Mouse (Mus musculus): ENCODE data around the gene Prmt1. TPM values are rescaled to one million over a fixed set of nuclear protein-coding genes. Genes with fewer than 3 reads are reported as not detected.

Prmt1 gene
- polyA plus RNA-seq, 1 experiment from 2014 or later, result 595 TPM

Small RNA genes lying within 50 kb of the gene (microRNA-seq; reads per million reads assigned to microRNA genes)
- not detected for gene Mir7054

Other genes starting within 250 kb of the Prmt1 start
- 35.2 and 37.8 TPM in 2 replicates for gene Vrk3, start 238.2 kb downstream of the Prmt1 start, polyA plus RNA-seq (2016; fragmentation: Nextera tagmentation; extraction: Ambion mirVana)
- 1.5 and 2.0 TPM in 2 replicates for gene Zfp473, start 235.5 kb downstream of the Prmt1 start, polyA plus RNA-seq (2016; fragmentation: Nextera tagmentation; extraction: Ambion mirVana)
- gene Nup62, start 170.5 kb downstream of the Prmt1 start, polyA plus RNA-seq (2016; fragmentation: Nextera tagmentation; extraction: Ambion mirVana), result 71.3 and 74.7 TPM in 2 replicates
- gene Il4i1, start 170.2 kb downstream of the Prmt1 start, polyA plus RNA-seq (2016; fragmentation: Nextera tagmentation; extraction: Ambion mirVana), result 1.5 and 1.6 TPM in 2 replicates
- gene Atf5, start 169.9 kb downstream of the Prmt1 start, polyA plus RNA-seq (2016; fragmentation: Nextera tagmentation; extraction: Ambion mirVana), result 4.8 and 5.1 TPM in 2 replicates
- gene Akt1s1, start 137.6 kb downstream of the Prmt1 start, polyA plus RNA-seq (2016; fragmentation: Nextera tagmentation; extraction: Ambion mirVana), result 108 and 116 TPM in 2 replicates
- gene Tbc1d17, start 137.5 kb downstream of the Prmt1 start, polyA plus RNA-seq (2016; fragmentation: Nextera tagmentation; extraction: Ambion mirVana), result 95.4 and 101 TPM in 2 replicates
- 32.3 and 39.3 TPM in 2 replicates for gene Pnkp, start 129.4 kb downstream of the Prmt1 start, polyA plus RNA-seq (2016; fragmentation: Nextera tagmentation; extraction: Ambion mirVana)
- 630 and 637 TPM in 2 replicates for gene Ptov1, start 116.8 kb downstream of the Prmt1 start, polyA plus RNA-seq (2016; fragmentation: Nextera tagmentation; extraction: Ambion mirVana)
- 156 and 158 TPM in 2 replicates for gene Med25, start 93.9 kb downstream of the Prmt1 start, polyA plus RNA-seq (2016; fragmentation: Nextera tagmentation; extraction: Ambion mirVana)
- gene Fuz, start 90.5 kb downstream of the Prmt1 start, polyA plus RNA-seq (2016; fragmentation: Nextera tagmentation; extraction: Ambion mirVana), result 17.7 and 19.1 TPM in 2 replicates
- 97.9 and 100 TPM in 2 replicates for gene Ap2a1, start 57.1 kb downstream of the Prmt1 start, polyA plus RNA-seq (2016; fragmentation: Nextera tagmentation; extraction: Ambion mirVana)
- 0.14 TPM in 1 of 2 replicates, not detected in the other for gene Tsks, start 43.4 kb downstream of the Prmt1 start, polyA plus RNA-seq (2016; fragmentation: Nextera tagmentation; extraction: Ambion mirVana)
- 39.7 and 44.1 TPM in 2 replicates for gene Cpt1c, start 11.7 kb downstream of the Prmt1 start, polyA plus RNA-seq (2016; fragmentation: Nextera tagmentation; extraction: Ambion mirVana)
- 71.0 and 73.4 TPM in 2 replicates for gene Irf3, start 11.1 kb upstream of the Prmt1 start, polyA plus RNA-seq (2016; fragmentation: Nextera tagmentation; extraction: Ambion mirVana)
- 41.1 and 42.9 TPM in 2 replicates for gene Bcl2l12, start 12.1 kb upstream of the Prmt1 start, polyA plus RNA-seq (2016; fragmentation: Nextera tagmentation; extraction: Ambion mirVana)
- gene Scaf1, start 29.8 kb upstream of the Prmt1 start, polyA plus RNA-seq (2016; fragmentation: Nextera tagmentation; extraction: Ambion mirVana), result 47.2 and 47.3 TPM in 2 replicates
- gene Rras, start 31.4 kb upstream of the Prmt1 start, polyA plus RNA-seq (2016; fragmentation: Nextera tagmentation; extraction: Ambion mirVana), result 16.8 and 18.4 TPM in 2 replicates
- gene Prr12, start 66.3 kb upstream of the Prmt1 start, polyA plus RNA-seq (2016; fragmentation: Nextera tagmentation; extraction: Ambion mirVana), result 11.8 and 14.0 TPM in 2 replicates
- 56.5 and 63.0 TPM in 2 replicates for gene Nosip, start 75.9 kb upstream of the Prmt1 start, polyA plus RNA-seq (2016; fragmentation: Nextera tagmentation; extraction: Ambion mirVana)
- gene Prrg2, start 76.1 kb upstream of the Prmt1 start, polyA plus RNA-seq (2016; fragmentation: Nextera tagmentation; extraction: Ambion mirVana), result 15.2 and 17.9 TPM in 2 replicates
- gene Rcn3, start 105.7 kb upstream of the Prmt1 start, polyA plus RNA-seq (2016; fragmentation: Nextera tagmentation; extraction: Ambion mirVana), result 125 and 139 TPM in 2 replicates
- 14.1 and 15.7 TPM in 2 replicates for gene Fcgrt, start 117.3 kb upstream of the Prmt1 start, polyA plus RNA-seq (2016; fragmentation: Nextera tagmentation; extraction: Ambion mirVana)
- 1,089 and 1,117 TPM in 2 replicates for gene Rps11, start 137.9 kb upstream of the Prmt1 start, polyA plus RNA-seq (2016; fragmentation: Nextera tagmentation; extraction: Ambion mirVana)
- 974 and 1,017 TPM in 2 replicates for gene Rpl13a, start 142.2 kb upstream of the Prmt1 start, polyA plus RNA-seq (2016; fragmentation: Nextera tagmentation; extraction: Ambion mirVana)
- gene Gm45713, start 149.7 kb upstream of the Prmt1 start, polyA plus RNA-seq (2016; fragmentation: Nextera tagmentation; extraction: Ambion mirVana), result not detected in 2 replicates
- gene Flt3l, start 149.9 kb upstream of the Prmt1 start, polyA plus RNA-seq (2016; fragmentation: Nextera tagmentation; extraction: Ambion mirVana), result 1.0 and 1.3 TPM in 2 replicates
- gene Pih1d1, start 167.7 kb upstream of the Prmt1 start, polyA plus RNA-seq (2016; fragmentation: Nextera tagmentation; extraction: Ambion mirVana), result 90.2 and 94.0 TPM in 2 replicates
- gene Aldh16a1, start 168.0 kb upstream of the Prmt1 start, polyA plus RNA-seq (2016; fragmentation: Nextera tagmentation; extraction: Ambion mirVana), result 37.8 and 42.4 TPM in 2 replicates
- gene Slc17a7, start 177.4 kb upstream of the Prmt1 start, polyA plus RNA-seq (2016; fragmentation: Nextera tagmentation; extraction: Ambion mirVana), result 2.0 and 2.6 TPM in 2 replicates
- gene Gfy, start 193.0 kb upstream of the Prmt1 start, polyA plus RNA-seq (2016; fragmentation: Nextera tagmentation; extraction: Ambion mirVana), result not detected in 2 replicates
- gene Pth2, start 194.4 kb upstream of the Prmt1 start, polyA plus RNA-seq (2016; fragmentation: Nextera tagmentation; extraction: Ambion mirVana), result not detected in 2 replicates
- 0.42 and 0.74 TPM in 2 replicates for gene Ccdc155, start 218.3 kb upstream of the Prmt1 start, polyA plus RNA-seq (2016; fragmentation: Nextera tagmentation; extraction: Ambion mirVana)
- 7.5 and 7.6 TPM in 2 replicates for gene Dkkl1, start 225.6 kb upstream of the Prmt1 start, polyA plus RNA-seq (2016; fragmentation: Nextera tagmentation; extraction: Ambion mirVana)
- gene Tead2, start 229.2 kb upstream of the Prmt1 start, polyA plus RNA-seq (2016; fragmentation: Nextera tagmentation; extraction: Ambion mirVana), result 173 and 178 TPM in 2 replicates

All from neural tube, embryonic 12.5 days (tissue).